Mouse (Mus musculus): Measurements from ENCODE around the gene Rbm39. TPM values are rescaled to one million over a fixed set of nuclear protein-coding genes. Genes with fewer than 3 reads are reported as not detected.
"Not testable (repeated sequence)": the region's sequence is repeated elsewhere in the genome, so short reads cannot be mapped to it uniquely, and the experiment has no call there.

The Rbm39 gene
- polyA plus RNA-seq (2012; rRNA removed), result 26.0 and 35.1 TPM in 2 replicates

- DNase-seq (ENCODE audit: low read depth, low spot score), result peak; percentile 96
- WGBS, result under 1% methylated on average over 47 of the region's 47 CpGs
Measured at GRCm38 (mm10) chr2:156180094-156180821, at the start of gene Rbm39. TSS of gene Rbm39 (minus strand) at chr2:156180238.

- no peak for DNase-seq (ENCODE audit: low read depth, low spot score)
- WGBS, result 95% methylated on average over 1 of the region's 1 CpGs
Measured at GRCm38 (mm10) chr2:156229171-156229570, 49.1 kb upstream of the Rbm39 start.

GRCm38 (mm10) chr2:156227689-156228088 is 47.7 kb upstream of the Rbm39 start:
- no peak for DNase-seq (ENCODE audit: low read depth, low spot score)
- 95% methylated on average over 1 of the region's 1 CpGs for WGBS

- DNase-seq (ENCODE audit: low read depth, low spot score), result no peak
- WGBS, result 59% methylated on average over 5 of the region's 5 CpGs
Measured at GRCm38 (mm10) chr2:156224043-156224442, 44.0 kb upstream of the Rbm39 start.

- DNase-seq (ENCODE audit: low read depth, low spot score), result no peak
Measured at GRCm38 (mm10) chr2:156222100-156222499, 42.1 kb upstream of the Rbm39 start.

- 81% methylated on average over 1 of the region's 1 CpGs for WGBS
- no peak for DNase-seq (ENCODE audit: low read depth, low spot score)
Measured at GRCm38 (mm10) chr2:156217786-156218185, 37.7 kb upstream of the Rbm39 start.

GRCm38 (mm10) chr2:156203917-156204316 is 23.9 kb upstream of the Rbm39 start:
- no peak for DNase-seq (ENCODE audit: low read depth, low spot score)
- WGBS, result 90% methylated on average over 6 of the region's 6 CpGs

GRCm38 (mm10) chr2:156202848-156203437 is 22.9 kb upstream of the Rbm39 start:
- WGBS, result 14% methylated on average over 3 of the region's 3 CpGs
- no peak for DNase-seq (ENCODE audit: low read depth, low spot score)

GRCm38 (mm10) chr2:156201486-156201885 is 21.4 kb upstream of the Rbm39 start:
- 85% methylated on average over 4 of the region's 4 CpGs for WGBS
- no peak for DNase-seq (ENCODE audit: low read depth, low spot score)

- WGBS, result 64% methylated on average over 3 of the region's 3 CpGs
- no peak for DNase-seq (ENCODE audit: low read depth, low spot score)
Measured at GRCm38 (mm10) chr2:156199944-156200343, 19.9 kb upstream of the Rbm39 start.

GRCm38 (mm10) chr2:156197129-156197911 is 17.3 kb upstream of the Rbm39 start:
- DNase-seq (ENCODE audit: low read depth, low spot score), result no peak
- 7% methylated on average over 17 of the region's 17 CpGs for WGBS

GRCm38 (mm10) chr2:156196302-156197128 is 16.5 kb upstream of the Rbm39 start, which contains the start of gene Phf20:
TSS of gene Phf20 (plus strand) at chr2:156196466.
- DNase-seq (ENCODE audit: low read depth, low spot score), result no peak
- WGBS, result under 1% methylated on average over 70 of the region's 88 CpGs

- no peak for DNase-seq (ENCODE audit: low read depth, low spot score)
Measured at GRCm38 (mm10) chr2:156194571-156194970, 14.5 kb upstream of the Rbm39 start.

- no peak for DNase-seq (ENCODE audit: low read depth, low spot score)
- 85% methylated on average over 3 of the region's 3 CpGs for WGBS
Measured at GRCm38 (mm10) chr2:156193066-156193862, 13.2 kb upstream of the Rbm39 start.

- DNase-seq (ENCODE audit: low read depth, low spot score), result no peak
- 86% methylated on average over 2 of the region's 2 CpGs for WGBS
Measured at GRCm38 (mm10) chr2:156192068-156192467, 12.0 kb upstream of the Rbm39 start.

GRCm38 (mm10) chr2:156191540-156191939 is 11.5 kb upstream of the Rbm39 start:
- no peak for DNase-seq (ENCODE audit: low read depth, low spot score)
- WGBS, result 88% methylated on average over 2 of the region's 2 CpGs

GRCm38 (mm10) chr2:156190004-156190896 is 10.2 kb upstream of the Rbm39 start:
- DNase-seq (ENCODE audit: low read depth, low spot score), result no peak
- 73% methylated on average over 14 of the region's 14 CpGs for WGBS

GRCm38 (mm10) chr2:156189241-156189640 is 9.2 kb upstream of the Rbm39 start:
- 65% methylated on average over 7 of the region's 7 CpGs for WGBS

More at GRCm38 (mm10) chr2:156189241-156189640, 9.2 kb upstream of the Rbm39 start:
- not testable (repeated sequence) for DNase-seq (ENCODE audit: low read depth, low spot score)
